Mouse (Mus musculus): ENCODE results near the gene Fam90a1a. TPM values are rescaled to one million over a fixed set of nuclear protein-coding genes. Genes with fewer than 3 reads are reported as not detected.

The Fam90a1a gene
- polyA plus RNA-seq, 1 experiment = not detected

DNA sequence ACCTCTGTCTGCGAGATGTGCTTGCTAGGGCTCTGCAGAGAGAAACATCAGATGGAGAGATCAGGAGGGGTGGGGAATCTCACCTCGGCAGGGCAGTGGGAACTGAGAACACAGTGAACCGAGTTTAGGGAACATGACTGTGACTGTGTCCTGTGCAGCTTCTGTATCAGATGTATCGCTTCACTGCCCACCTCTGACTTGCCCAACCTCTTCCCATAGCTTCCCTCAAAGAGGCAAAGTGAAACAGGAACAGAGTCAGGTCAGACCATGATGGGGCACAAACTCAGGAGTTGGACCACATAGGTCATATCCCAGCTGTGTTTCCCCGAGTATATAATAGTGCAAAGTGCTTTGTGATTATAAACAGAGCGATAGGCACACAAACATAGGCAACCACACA is 47.9 kb downstream of the Fam90a1a start:
- H3K27me3 ChIP-seq (ENCODE audit: control insufficient read depth, insufficient read depth, insufficient read length) = peaks cover 4% of the 10 kb centered on the region
- H3K36me3 ChIP-seq (ENCODE audit: control insufficient read depth, insufficient read depth) = no peaks in the 10 kb centered on the region
- H3K4me3 ChIP-seq (ENCODE audit: insufficient read depth, poor library complexity, severe bottlenecking) = no peak overlapping the region
- TF ChIP-seq CEBPB (IDR thresholded peaks at IDR 0.05; ENCODE audit: low read depth) = no peak
- TF ChIP-seq FOSL1 (IDR thresholded peaks at IDR 0.05; ENCODE audit: insufficient read depth, low read length, poor library complexity, severe bottlenecking) = no peak
- no peak for TF ChIP-seq MYOG (IDR thresholded peaks at IDR 0.05; ENCODE audit: control insufficient read depth, extremely low read depth, insufficient read length)
- no peak for TF ChIP-seq USF1 (IDR thresholded peaks at IDR 0.05; ENCODE audit: low read depth)
- TF ChIP-seq CTCF (IDR thresholded peaks at IDR 0.05; ENCODE audit: control insufficient read depth, insufficient read depth, insufficient read length) = no peak
- no peak for TF ChIP-seq MYOD1 (IDR thresholded peaks at IDR 0.05; ENCODE audit: control insufficient read depth, insufficient read length, low read depth)
- TF ChIP-seq MAX (IDR thresholded peaks at IDR 0.05) = no peak
- H3ac ChIP-seq (ENCODE audit: control insufficient read depth, insufficient read length, low read depth) = no peak overlapping the region
- no peaks in the 10 kb centered on the region for H3K79me2 ChIP-seq (ENCODE audit: control insufficient read depth, insufficient read depth)
- H3K79me3 ChIP-seq (ENCODE audit: low read depth) = no peaks in the 10 kb centered on the region

DNA sequence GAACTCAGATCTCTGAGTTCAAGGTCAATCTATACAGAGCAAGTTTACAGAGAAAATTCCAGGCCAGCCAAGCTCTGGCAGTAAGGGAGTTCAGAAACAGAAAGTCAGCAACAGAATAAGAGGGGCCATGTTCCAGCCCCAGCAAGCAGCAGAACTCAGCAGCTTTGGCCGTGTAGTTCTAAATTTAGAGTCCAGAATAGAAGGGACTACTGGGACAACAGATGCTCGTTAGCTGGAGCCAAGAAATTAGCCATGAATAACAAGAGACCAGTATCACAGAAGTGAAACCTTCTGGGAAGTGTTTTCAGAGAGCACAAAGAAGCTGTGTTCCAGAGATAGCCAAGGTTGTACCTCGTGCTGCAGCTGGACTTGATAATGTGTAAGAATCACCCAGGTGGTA is 50.9 kb downstream of the Fam90a1a start:
- H3K79me3 ChIP-seq (ENCODE audit: low read depth) = no peaks in the 10 kb centered on the region
- no peak overlapping the region for H3ac ChIP-seq (ENCODE audit: control insufficient read depth, insufficient read length, low read depth)
- H3K36me3 ChIP-seq (ENCODE audit: control insufficient read depth, insufficient read depth) = no peaks in the 10 kb centered on the region
- TF ChIP-seq MYOG (IDR thresholded peaks at IDR 0.05; ENCODE audit: control insufficient read depth, extremely low read depth, insufficient read length) = no peak
- TF ChIP-seq USF1 (IDR thresholded peaks at IDR 0.05; ENCODE audit: low read depth) = no peak
- no peak for TF ChIP-seq FOSL1 (IDR thresholded peaks at IDR 0.05; ENCODE audit: insufficient read depth, low read length, poor library complexity, severe bottlenecking)
- TF ChIP-seq MYOD1 (IDR thresholded peaks at IDR 0.05; ENCODE audit: control insufficient read depth, insufficient read length, low read depth) = no peak
- TF ChIP-seq CEBPB (IDR thresholded peaks at IDR 0.05; ENCODE audit: low read depth) = no peak
- TF ChIP-seq CTCF (IDR thresholded peaks at IDR 0.05; ENCODE audit: control insufficient read depth, insufficient read depth, insufficient read length) = no peak
- no peak for TF ChIP-seq MAX (IDR thresholded peaks at IDR 0.05)
- H3K27me3 ChIP-seq (ENCODE audit: control insufficient read depth, insufficient read depth, insufficient read length) = peaks cover 11% of the 10 kb centered on the region
- H3K4me3 ChIP-seq (ENCODE audit: insufficient read depth, poor library complexity, severe bottlenecking) = no peak overlapping the region
- no peaks in the 10 kb centered on the region for H3K79me2 ChIP-seq (ENCODE audit: control insufficient read depth, insufficient read depth)

DNA sequence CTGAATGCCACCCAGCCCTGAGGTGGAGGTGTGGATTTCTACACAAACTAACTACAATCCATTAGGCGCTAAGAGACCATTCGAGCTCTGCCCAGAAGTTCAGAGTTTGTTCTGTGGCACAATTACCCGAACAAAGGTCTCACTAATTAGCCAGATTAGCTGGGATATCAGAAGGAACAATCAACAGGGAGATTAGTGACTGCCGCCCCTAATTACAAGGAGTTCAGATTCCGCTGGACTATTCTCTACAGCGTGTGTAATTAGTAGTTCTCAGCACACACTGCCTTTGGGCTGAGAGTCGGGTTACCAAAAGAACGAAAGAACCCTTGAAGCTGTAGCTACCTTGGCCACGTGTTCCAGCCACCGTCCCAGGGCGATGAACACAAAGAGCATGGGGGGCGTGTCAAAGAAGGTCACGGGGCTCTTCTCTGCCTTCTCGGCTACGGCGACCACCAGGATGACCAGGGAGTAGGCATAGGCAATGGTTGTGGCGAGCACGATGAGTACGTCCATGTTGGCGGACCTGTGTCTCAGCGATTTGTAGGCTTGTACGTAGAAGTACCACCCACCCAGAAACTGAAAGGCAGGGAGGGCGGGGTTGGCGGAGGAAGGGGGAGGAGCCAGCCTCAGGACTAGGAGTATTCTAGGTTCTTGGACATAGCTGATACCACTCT is 54.7 kb downstream of the Fam90a1a start:
- TF ChIP-seq MAX (IDR thresholded peaks at IDR 0.05) (no peak), USF1 (IDR thresholded peaks at IDR 0.05; ENCODE audit: low read depth) (no peak), MYOG (IDR thresholded peaks at IDR 0.05; ENCODE audit: control insufficient read depth, extremely low read depth, insufficient read length) (no peak), CEBPB (IDR thresholded peaks at IDR 0.05; ENCODE audit: low read depth) (no peak), CTCF (IDR thresholded peaks at IDR 0.05; ENCODE audit: control insufficient read depth, insufficient read depth, insufficient read length) (no peak), MYOD1 (IDR thresholded peaks at IDR 0.05; ENCODE audit: control insufficient read depth, insufficient read length, low read depth) (no peak), FOSL1 (IDR thresholded peaks at IDR 0.05; ENCODE audit: insufficient read depth, low read length, poor library complexity, severe bottlenecking) (no peak)
- no peak overlapping the region for H3K4me3 ChIP-seq (ENCODE audit: insufficient read depth, poor library complexity, severe bottlenecking)
- H3K36me3 ChIP-seq (ENCODE audit: control insufficient read depth, insufficient read depth) = no peaks in the 10 kb centered on the region
- peaks cover 21% of the 10 kb centered on the region for H3K27me3 ChIP-seq (ENCODE audit: control insufficient read depth, insufficient read depth, insufficient read length)
- no peaks in the 10 kb centered on the region for H3K79me2 ChIP-seq (ENCODE audit: control insufficient read depth, insufficient read depth)
- no peaks in the 10 kb centered on the region for H3K79me3 ChIP-seq (ENCODE audit: low read depth)
- no peak overlapping the region for H3ac ChIP-seq (ENCODE audit: control insufficient read depth, insufficient read length, low read depth)

Other genes with a start within 250 kb of the Fam90a1a start
- gene Defa24, start 224.2 kb upstream of the Fam90a1a start, polyA plus RNA-seq (2012; fragmentation: generic; extraction: Trizol) = not detected
- gene Defb50, start 135.2 kb upstream of the Fam90a1a start, polyA plus RNA-seq (2012; fragmentation: generic; extraction: Trizol) = not detected
- not detected for gene Defb2, start 118.8 kb upstream of the Fam90a1a start, polyA plus RNA-seq (2012; fragmentation: generic; extraction: Trizol)
- gene Defb10, start 99.8 kb upstream of the Fam90a1a start, polyA plus RNA-seq (2012; fragmentation: generic; extraction: Trizol) = not detected
- gene Defb9, start 73.3 kb upstream of the Fam90a1a start, polyA plus RNA-seq (2012; fragmentation: generic; extraction: Trizol) = not detected
- gene Defb11, start 52.3 kb upstream of the Fam90a1a start, polyA plus RNA-seq (2012; fragmentation: generic; extraction: Trizol) = not detected
- not detected for gene Defb15, start 26.0 kb upstream of the Fam90a1a start, polyA plus RNA-seq (2012; fragmentation: generic; extraction: Trizol)
- not detected for gene Defb35, start 20.4 kb upstream of the Fam90a1a start, polyA plus RNA-seq (2012; fragmentation: generic; extraction: Trizol)
- gene Defb13, start 12.0 kb upstream of the Fam90a1a start, polyA plus RNA-seq (2012; fragmentation: generic; extraction: Trizol) = not detected
- gene Ccdc70, start 11.1 kb downstream of the Fam90a1a start, polyA plus RNA-seq (2012; fragmentation: generic; extraction: Trizol) = not detected
- 0.04 TPM for gene Atp7b, start 101.6 kb downstream of the Fam90a1a start, polyA plus RNA-seq (2012; fragmentation: generic; extraction: Trizol)
- gene Alg11, start 102.0 kb downstream of the Fam90a1a start, polyA plus RNA-seq (2012; fragmentation: generic; extraction: Trizol) = 3.1 TPM
- gene Nek5, start 166.3 kb downstream of the Fam90a1a start, polyA plus RNA-seq (2012; fragmentation: generic; extraction: Trizol) = not detected
- 1.4 TPM for gene Nek3, start 207.7 kb downstream of the Fam90a1a start, polyA plus RNA-seq (2012; fragmentation: generic; extraction: Trizol)
- 21.3 TPM for gene Ckap2, start 227.1 kb downstream of the Fam90a1a start, polyA plus RNA-seq (2012; fragmentation: generic; extraction: Trizol)
- 22.9 TPM for gene Vps36, start 234.1 kb downstream of the Fam90a1a start, polyA plus RNA-seq (2012; fragmentation: generic; extraction: Trizol)